Mouse (Mus musculus) ES-Bruce4 (cell line): ENCODE data around the gene Ubl3.
A peak's percentile ranks its signal among the peaks of the same experiment; 100 is the strongest.

Experiments used
- CTCF ChIP-seq: IDR thresholded peaks from one replicate; pipeline ENCODE4 v1.8.1; 2011; ENCODE audit warnings: low read depth, low read length
- EP300 ChIP-seq: IDR thresholded peaks from 2 replicates; pipeline ENCODE4 v1.6.1; 2011; ENCODE audit warnings: low read depth, low read length; ENCODE audit not compliant: insufficient read depth
- POLR2A ChIP-seq: IDR thresholded peaks from one replicate; pipeline ENCODE4 v1.8.1; 2011; ENCODE audit warnings: low read length; ENCODE audit not compliant: insufficient read depth

- TF ChIP-seq CTCF (no peak), POLR2A (no peak), EP300 (peak; percentile 59; the same call in 1 of the 2 replicates)
These were observed 13.0 kb upstream of the Ubl3 start for GRCm38 (mm10) chr5:148565636-148566035.
